Mouse (Mus musculus) left cerebral cortex, postnatal 25 days (tissue): ENCODE measurements at regions not wholly inside any gene's neighbourhood (a gene's known extent, or its start where the extent isn't known, plus 50 kb on each side); places are given as distances from the start of the nearest gene placed in this dataset.

ENCODE experiments used
- DNase-seq, 2 experiments: peaks; one replicate each; pipeline ENCODE4 v3.0.0; 2022; ENCODE audit warnings: low spot score in 2 of 2, mixed read lengths in 1 of 2
- intact Hi-C: fragments of 180-260 bp; cut with DNase I; formaldehyde crosslinking; loops from one replicate; pipeline ENCODE4 v1.15.1; 2025

DNA sequence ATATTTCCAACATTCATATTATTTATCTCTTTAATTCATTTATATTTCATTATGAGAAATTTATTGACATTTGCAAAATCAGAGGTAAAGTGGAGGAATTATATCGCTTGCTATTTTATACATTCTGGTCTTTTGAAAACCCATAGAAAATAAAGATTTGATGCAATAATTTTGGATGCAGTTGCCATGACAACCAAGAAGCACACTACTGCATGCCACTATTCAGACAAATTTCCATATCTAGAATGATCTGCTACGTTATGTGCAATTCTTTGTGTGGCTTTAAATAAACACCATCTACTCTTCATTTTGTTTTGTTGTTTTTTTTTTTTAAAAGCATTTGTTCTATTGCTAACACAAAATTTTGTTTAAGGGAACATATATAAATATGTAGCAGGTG lies 474.4 kb downstream of the Pcdh18 start:
- DNase-seq: peak in 1 of 2 experiments; percentile 18
- intact Hi-C loops: no loop called here

DNA sequence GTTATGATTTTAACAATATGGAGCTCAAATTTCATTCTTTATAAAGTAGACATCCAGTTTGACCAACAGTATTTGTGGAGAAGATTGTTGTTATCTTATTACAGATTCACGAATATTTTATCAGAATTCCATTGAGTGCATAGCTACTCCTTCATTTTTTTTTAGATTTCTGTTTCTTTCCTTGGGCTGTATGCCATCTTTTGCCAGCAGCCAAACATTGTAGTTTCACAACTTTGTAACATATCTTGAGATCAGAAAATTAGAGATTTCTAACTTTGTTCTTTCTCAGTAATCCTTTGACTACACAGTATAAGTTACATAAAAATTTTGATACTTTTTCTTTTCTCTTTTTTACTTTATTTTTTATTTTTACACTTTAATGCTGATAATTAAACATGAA lies 478.8 kb downstream of the Pcdh18 start:
- intact Hi-C loops: no loop called here
- no peak for DNase-seq

DNA sequence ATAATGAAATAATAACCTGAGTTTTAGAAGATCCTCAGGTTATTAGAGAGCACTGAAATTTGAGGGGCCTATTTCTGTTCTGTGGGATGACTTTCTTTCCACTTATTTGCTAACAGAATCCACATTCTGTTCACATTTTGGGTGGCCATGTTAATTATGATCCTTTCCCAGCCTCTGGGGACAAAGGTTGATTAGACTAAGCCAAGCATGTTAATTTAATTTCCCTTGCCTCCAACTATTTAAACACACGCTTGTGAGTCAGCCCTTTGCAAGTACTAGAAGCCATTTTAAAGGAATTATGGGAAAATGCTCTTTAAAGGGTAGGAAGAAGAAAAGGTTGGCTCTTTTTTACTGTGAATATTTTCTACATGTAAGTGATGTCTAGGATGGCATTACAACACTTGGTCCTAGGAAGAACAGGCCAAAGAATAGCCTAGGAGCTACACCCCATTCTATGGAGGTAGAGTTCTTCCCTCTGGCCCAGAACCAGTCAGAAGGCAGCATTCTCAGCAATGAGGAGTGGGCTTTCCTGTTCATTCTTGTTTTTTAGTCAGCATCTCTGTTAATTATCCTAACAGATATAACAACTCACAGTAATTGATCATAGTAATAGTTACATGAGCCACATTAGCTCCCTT lies 482.7 kb downstream of the Pcdh18 start:
- DNase-seq: no peak
- intact Hi-C loops: no loop called here

DNA sequence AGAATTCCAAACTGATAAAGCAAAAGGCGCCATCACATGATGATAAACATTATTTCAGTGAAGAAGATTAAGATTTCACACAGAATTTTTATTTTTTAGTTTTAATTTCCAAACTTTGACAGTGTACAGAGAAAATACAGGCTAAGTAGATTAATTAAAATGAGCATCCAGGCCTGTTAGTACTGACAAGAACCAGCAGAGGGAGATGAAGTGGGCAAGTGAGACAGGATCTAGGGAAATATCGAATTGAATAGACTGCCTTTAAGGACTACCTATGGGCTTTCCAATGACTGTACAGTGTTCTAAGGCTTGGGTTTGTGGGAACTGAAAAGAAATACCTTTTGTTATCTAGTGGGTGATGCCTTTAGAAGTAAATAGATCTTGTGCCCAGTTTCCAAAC lies 491.1 kb downstream of the Pcdh18 start:
- peak in 1 of 2 experiments; percentile 14 for DNase-seq

More for the DNA sequence above, 491.1 kb downstream of the Pcdh18 start:
- intact Hi-C loops: loop anchor here (5.0 kb wide), 1 partner anchor 811 kb away; no protein-coding TSS in a partner anchor
